Mouse (Mus musculus) MEL (cell line): ENCODE measurements at regions not wholly inside any gene's neighbourhood (a gene's known extent, or its start where the extent isn't known, plus 50 kb on each side); places are given as distances from the start of the nearest gene placed in this dataset.
A peak's percentile ranks its signal among the peaks of the same experiment; 100 is the strongest.

ENCODE experiments used
- CTCF ChIP-seq, 3 experiments: IDR thresholded peaks in 2 of 3; conservative IDR thresholded peaks in 1 of 3; 2 replicates each; pipeline ENCODE4 v1.5.1; 2011 to 2012; ENCODE audit warnings: low read length in 3 of 3, low read depth in 2 of 3, mild to moderate bottlenecking in 2 of 3, improper control_type of control experiment in 1 of 3, inconsistent platforms in 1 of 3, mixed read lengths in 1 of 3, moderate library complexity in 1 of 3; ENCODE audit not compliant: control insufficient read depth in 1 of 3, insufficient read depth in 1 of 3, poor library complexity in 1 of 3, severe bottlenecking in 1 of 3
- E2F4 ChIP-seq: IDR thresholded peaks from 2 replicates; pipeline ENCODE4 v1.6.1; 2011; ENCODE audit warnings: low read depth, low read length, improper control_type of control experiment, borderline replicate concordance
- GABPA ChIP-seq: IDR thresholded peaks from 2 replicates; pipeline ENCODE4 v1.6.1; 2012; ENCODE audit warnings: low read depth, mild to moderate bottlenecking, inconsistent platforms, low read length, improper control_type of control experiment, moderate library complexity
- GATA1 ChIP-seq: IDR thresholded peaks from 2 replicates; pipeline ENCODE4 v1.6.1; 2011; ENCODE audit warnings: low read depth, low read length, improper control_type of control experiment
- MAZ ChIP-seq: IDR thresholded peaks from 2 replicates; pipeline ENCODE4 v1.6.1; 2012; ENCODE audit warnings: low read depth, mild to moderate bottlenecking, inconsistent platforms, low read length, improper control_type of control experiment
- MEF2A ChIP-seq: IDR thresholded peaks from 2 replicates; pipeline ENCODE4 v1.6.1; 2014; ENCODE audit warnings: low read depth, mild to moderate bottlenecking, inconsistent platforms, low read length, improper control_type of control experiment; ENCODE audit not compliant: poor library complexity, insufficient replicate concordance, severe bottlenecking; ENCODE audit errors: extremely low read depth
- MYC ChIP-seq: IDR thresholded peaks from 2 replicates; pipeline ENCODE4 v1.6.1; 2011; ENCODE audit warnings: low read depth, mild to moderate bottlenecking, low read length, improper control_type of control experiment, moderate library complexity
- POLR2A ChIP-seq, 2 experiments: IDR thresholded peaks; 2 replicates each; pipeline ENCODE4 v1.6.1; 2011 to 2012; ENCODE audit warnings: low read length in 2 of 2, mild to moderate bottlenecking in 2 of 2, control low read depth in 1 of 2, improper control_type of control experiment in 1 of 2, low read depth in 1 of 2, moderate library complexity in 1 of 2; ENCODE audit not compliant: control insufficient read depth in 1 of 2, insufficient read depth in 1 of 2, poor library complexity in 1 of 2
- POLR2AphosphoS2 ChIP-seq: IDR thresholded peaks from 2 replicates; pipeline ENCODE4 v1.6.1; 2011; ENCODE audit warnings: low read length, improper control_type of control experiment
- SIN3A ChIP-seq: IDR thresholded peaks from 2 replicates; pipeline ENCODE4 v1.6.1; 2012; ENCODE audit warnings: low read length, improper control_type of control experiment, inconsistent platforms
- USF1 ChIP-seq: IDR thresholded peaks from 2 replicates; pipeline ENCODE4 v1.6.1; 2014; ENCODE audit warnings: low read depth, mild to moderate bottlenecking, inconsistent platforms, low read length, improper control_type of control experiment, moderate library complexity

- TF ChIP-seq GATA1 (0 out of 2 replicates have a peak, but pooled peaks have one; percentile 20), POLR2AphosphoS2 (no peak), MEF2A (no peak), POLR2A (IDR thresholded peaks at IDR 0.05; ENCODE audit: control insufficient read depth in 1 of 2, insufficient read depth in 1 of 2, low read depth in 1 of 2, low read length in 2 of 2, poor library complexity in 1 of 2) (no peak), MYC (no peak), CTCF (IDR thresholded peaks at IDR 0.05 in 2 of 3, conservative IDR thresholded peaks at IDR 0.05 in 1 of 3; ENCODE audit: control insufficient read depth in 1 of 3, insufficient read depth in 1 of 3, low read depth in 2 of 3, low read length in 3 of 3, poor library complexity in 1 of 3, severe bottlenecking in 1 of 3) (peak; percentile 59 to 94 (median 77)), E2F4 (no peak), MAZ (no peak), SIN3A (no peak), USF1 (no peak), GABPA (no peak)
Measured at GRCm38 (mm10) chr14:54059776-54060175, 194.1 kb downstream of the Dad1 start.
